Mouse (Mus musculus) kidney, embryonic 14.5 days (tissue): ENCODE results near the gene Jmjd8. TPM values are rescaled to one million over a fixed set of nuclear protein-coding genes. Genes with fewer than 3 reads are reported as not detected.

ENCODE experiments used
- ATAC-seq: fragments of 200-750 bp; cut with Nextera tagmentation; 2 replicates; pipeline ENCODE4 v1.8.0; 2017; ENCODE audit warnings: moderate number of reproducible peaks, mild to moderate bottlenecking, moderate TSS enrichment, moderate library complexity; ENCODE audit not compliant: low FRiP score, low TSS enrichment
- H3K27ac ChIP-seq: fragments of 300-500 bp; sonication (generic); 2 replicates; pipeline ENCODE4 v1.5.1; 2014; ENCODE audit warnings: low read depth, mild to moderate bottlenecking, low read length, moderate library complexity, mixed read lengths
- H3K27me3 ChIP-seq: fragments of 300-500 bp; sonication (generic); 2 replicates; pipeline ENCODE4 v1.6.1; 2014; ENCODE audit warnings: mild to moderate bottlenecking, low read length; ENCODE audit not compliant: control insufficient read depth, insufficient read depth
- H3K36me3 ChIP-seq: fragments of 300-500 bp; sonication (generic); 2 replicates; pipeline ENCODE4 v1.6.1; 2014; ENCODE audit warnings: low read length, mixed read lengths; ENCODE audit not compliant: control insufficient read depth, insufficient read depth
- H3K4me1 ChIP-seq: fragments of 300-500 bp; sonication (generic); 2 replicates; pipeline ENCODE4 v1.6.1; 2014; ENCODE audit warnings: low read length, mixed read lengths; ENCODE audit not compliant: control insufficient read depth, insufficient read depth
- H3K4me2 ChIP-seq: fragments of 300-500 bp; sonication (generic); replicated peaks from 2 replicates; pipeline ENCODE4 v1.6.1; 2014; ENCODE audit warnings: low read depth, mild to moderate bottlenecking, low read length
- H3K4me3 ChIP-seq: fragments of 300-500 bp; sonication (generic); 2 replicates; pipeline ENCODE4 v1.5.1; 2014; ENCODE audit warnings: mild to moderate bottlenecking, low read length
- H3K9ac ChIP-seq: fragments of 300-500 bp; sonication (generic); 2 replicates; pipeline ENCODE4 v1.6.1; 2014; ENCODE audit warnings: low read depth, mild to moderate bottlenecking, low read length, moderate library complexity
- H3K9me3 ChIP-seq: fragments of 300-500 bp; sonication (generic); 2 replicates; pipeline ENCODE4 v1.6.1; 2016; ENCODE audit warnings: low read length; ENCODE audit not compliant: control insufficient read depth
- WGBS: fragments of 180-500 bp; shearing (Covaris S2); extraction: QIAGEN DNeasy Blood & Tissue Kit; methylation state at CpG from one replicate; pipeline ENCODE4 v1.1.7; 2014; 5-methylcytosine and 5-hydroxymethylcytosine counted together
- polyA plus RNA-seq: library from polyadenylated mRNA; unstranded; fragments of >200 nt; fragmentation: Nextera tagmentation; extraction: Ambion mirVana; gene quantifications from 2 replicates; pipeline ENCODE4 v1.2.1, GENCODE M21; 2014

Gene Jmjd8
- polyA plus RNA-seq, 1 experiment from 2014 or later: 45.7 TPM

- Histone ChIP-seq H3K27me3 (peaks cover 34% of the 10 kb centered on the region), H3K27ac (no peak overlapping the region), H3K4me2 (no peak overlapping the region), H3K9me3 (no peaks in the 10 kb centered on the region), H3K36me3 (no peaks in the 10 kb centered on the region), H3K4me1 (0 out of 2 replicates have a peak, but pooled peaks cover 3% of the 10 kb centered on the region), H3K9ac (no peak overlapping the region), H3K4me3 (no peak overlapping the region)
- 83% methylated on average over 11 of the region's 11 CpGs for whole genome bisulfite sequencing
- no peak for ATAC-seq
Measured at GRCm38 (mm10) chr17:25817662-25818061, 11.0 kb upstream of the Jmjd8 start.

GRCm38 (mm10) chr17:25818851-25819780 lies 9.6 kb upstream of the Jmjd8 start:
- H3K27ac ChIP-seq: no peak overlapping the region
- peak overlapping the region; percentile 9; the same call in 1 of the 2 replicates for H3K4me3 ChIP-seq
- H3K36me3 ChIP-seq: no peaks in the 10 kb centered on the region
- no peak for ATAC-seq
- H3K4me2 ChIP-seq: peak overlapping the region; percentile 32
- no peaks in the 10 kb centered on the region for H3K9me3 ChIP-seq
- peaks cover 34% of the 10 kb centered on the region for H3K27me3 ChIP-seq
- H3K9ac ChIP-seq: no peak overlapping the region
- 6% methylated on average over 46 of the region's 46 CpGs for WGBS
- H3K4me1 ChIP-seq: peaks cover 4% of the 10 kb centered on the region

- Histone ChIP-seq H3K36me3 (peaks cover 27% of the 10 kb centered on the region), H3K27ac (no peak within 1 kb of the TSS), H3K4me2 (peak within 1 kb of the TSS; percentile 98), H3K27me3 (peaks cover 21% of the 10 kb centered on the region), H3K9me3 (no peaks in the 10 kb centered on the region), H3K4me1 (peaks cover 20% of the 10 kb centered on the region), H3K9ac (peak within 1 kb of the TSS; percentile 76), H3K4me3 (peak within 1 kb of the TSS; percentile 79)
- ATAC-seq: peak; percentile 44; the same call in 1 of the 2 replicates
- under 1% methylated on average over 18 of the region's 18 CpGs for WGBS
Measured at GRCm38 (mm10) chr17:25823452-25823851, 5.2 kb upstream of the Jmjd8 start, which contains the start of gene Wdr24. Gene Wdr24 (plus strand): TSS chr17:25823627.

DNA sequence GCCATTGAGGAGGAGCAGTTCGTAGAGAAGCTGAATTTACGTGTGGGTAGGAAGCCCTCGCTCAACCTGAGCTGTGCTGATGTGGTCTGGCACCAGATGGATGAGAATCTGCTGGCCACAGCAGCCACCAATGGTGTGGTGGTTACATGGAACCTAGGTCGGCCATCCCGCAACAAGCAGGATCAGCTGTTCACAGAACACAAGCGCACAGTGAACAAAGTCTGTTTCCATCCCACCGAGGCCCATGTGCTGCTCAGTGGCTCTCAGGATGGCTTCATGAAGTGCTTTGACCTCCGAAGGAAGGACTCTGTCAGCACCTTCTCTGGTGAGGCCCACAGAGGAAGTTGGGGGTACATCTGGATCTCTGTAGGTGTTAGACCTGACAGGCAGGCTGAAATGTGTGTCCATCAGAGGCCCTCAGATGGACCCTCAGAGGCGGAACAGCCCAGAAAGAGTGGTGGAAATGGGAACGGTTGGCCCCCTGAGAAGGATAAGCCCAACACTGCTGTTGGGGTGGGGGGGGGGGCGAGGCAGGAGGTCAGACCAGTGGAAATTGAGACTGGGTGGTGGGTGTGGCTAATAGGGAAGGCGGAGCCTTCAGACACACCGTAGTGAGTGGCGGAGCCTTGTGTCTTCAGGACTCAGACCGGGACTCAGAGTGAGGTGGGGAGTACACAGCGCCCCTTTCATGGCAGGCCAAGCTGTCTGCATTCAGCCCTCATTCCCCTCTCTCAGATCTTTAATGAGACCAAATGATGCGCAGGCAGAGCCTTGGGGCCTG lies 4.1 kb upstream of the Jmjd8 start:
- peaks cover 28% of the 10 kb centered on the region for H3K36me3 ChIP-seq
- no peak for ATAC-seq
- H3K4me2 ChIP-seq: peak overlapping the region; percentile 98
- H3K27ac ChIP-seq: no peak overlapping the region
- H3K9me3 ChIP-seq: no peaks in the 10 kb centered on the region
- peak overlapping the region; percentile 76; the same call in 1 of the 2 replicates for H3K9ac ChIP-seq
- peaks cover 21% of the 10 kb centered on the region for H3K4me1 ChIP-seq
- peak overlapping the region; percentile 79 for H3K4me3 ChIP-seq
- 72% methylated on average over 17 of the region's 17 CpGs for WGBS
- peaks cover 10% of the 10 kb centered on the region for H3K27me3 ChIP-seq

- Histone ChIP-seq H3K4me2 (no peak overlapping the region), H3K9me3 (no peaks in the 10 kb centered on the region), H3K4me1 (peaks cover 26% of the 10 kb centered on the region), H3K36me3 (peaks cover 35% of the 10 kb centered on the region), H3K27ac (no peak overlapping the region), H3K9ac (no peak overlapping the region), H3K4me3 (no peak overlapping the region), H3K27me3 (peaks cover 2% of the 10 kb centered on the region)
- WGBS: 87% methylated on average over 6 of the region's 6 CpGs
- no peak for ATAC-seq
Measured at GRCm38 (mm10) chr17:25825311-25825710, 3.4 kb upstream of the Jmjd8 start.

GRCm38 (mm10) chr17:25825984-25826570 lies 2.6 kb upstream of the Jmjd8 start:
- no peaks in the 10 kb centered on the region for H3K27me3 ChIP-seq
- H3K4me3 ChIP-seq: no peak overlapping the region
- no peak for ATAC-seq
- no peaks in the 10 kb centered on the region for H3K9me3 ChIP-seq
- H3K4me2 ChIP-seq: no peak overlapping the region
- H3K9ac ChIP-seq: no peak overlapping the region
- H3K4me1 ChIP-seq: peaks cover 33% of the 10 kb centered on the region
- H3K36me3 ChIP-seq: peaks cover 43% of the 10 kb centered on the region
- H3K27ac ChIP-seq: no peak overlapping the region
- WGBS: 96% methylated on average over 27 of the region's 27 CpGs

DNA sequence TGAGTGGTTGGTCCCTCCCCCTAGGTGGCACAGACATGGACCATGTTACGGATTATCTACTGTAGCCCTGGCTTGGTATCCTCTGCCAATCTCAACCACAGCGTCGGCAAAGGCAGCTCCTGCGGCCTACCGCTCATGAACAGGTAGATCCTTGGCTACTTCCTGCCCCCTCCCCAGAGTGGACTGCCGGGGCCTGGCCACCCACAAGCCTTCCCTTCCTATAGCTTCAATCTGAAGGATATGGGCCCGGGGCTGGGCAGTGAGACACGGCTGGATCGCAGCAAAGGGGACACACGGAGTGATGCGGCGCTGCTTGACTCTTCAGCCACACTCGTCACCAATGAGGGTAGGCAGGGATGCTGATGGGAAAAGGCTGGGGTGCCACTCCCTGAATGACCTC lies 1.7 kb upstream of the Jmjd8 start:
- Histone ChIP-seq H3K4me2 (no peak overlapping the region), H3K4me3 (no peak overlapping the region), H3K36me3 (peaks cover 49% of the 10 kb centered on the region), H3K27me3 (no peaks in the 10 kb centered on the region), H3K4me1 (peaks cover 42% of the 10 kb centered on the region), H3K27ac (no peak overlapping the region), H3K9me3 (no peaks in the 10 kb centered on the region), H3K9ac (no peak overlapping the region)
- WGBS: 94% methylated on average over 13 of the region's 13 CpGs
- ATAC-seq: no peak

- H3K4me3 ChIP-seq: no peak overlapping the region
- H3K4me1 ChIP-seq: peaks cover 42% of the 10 kb centered on the region
- peak overlapping the region; percentile 77; the same call in 1 of the 2 replicates for H3K9ac ChIP-seq
- 94% methylated on average over 22 of the region's 22 CpGs for WGBS
- H3K4me2 ChIP-seq: peak overlapping the region; percentile 77
- H3K27me3 ChIP-seq: no peaks in the 10 kb centered on the region
- peaks cover 49% of the 10 kb centered on the region for H3K36me3 ChIP-seq
- no peak overlapping the region for H3K27ac ChIP-seq
- ATAC-seq: no peak
- H3K9me3 ChIP-seq: no peaks in the 10 kb centered on the region
Measured at GRCm38 (mm10) chr17:25827546-25828222, 983 bp upstream of the Jmjd8 start.
